Mouse (Mus musculus) thymus, adult 2 months (tissue): ENCODE measurements around the gene Twnk.

Experiments
- CTCF ChIP-seq: fragments of 200-500 bp; IDR thresholded peaks from 2 replicates; pipeline ENCODE4 v1.5.1; 2012; ENCODE audit warnings: mild to moderate bottlenecking, control low read depth, low read length, moderate library complexity, borderline replicate concordance; ENCODE audit not compliant: control insufficient read depth, poor library complexity, insufficient read depth; ENCODE audit errors: extremely low read depth
- POLR2A ChIP-seq: fragments of 200-500 bp; IDR thresholded peaks from 2 replicates; pipeline ENCODE4 v1.6.1; 2012; ENCODE audit warnings: mild to moderate bottlenecking, low read length, control low read depth, moderate library complexity; ENCODE audit not compliant: control insufficient read depth, poor library complexity, insufficient read depth; ENCODE audit errors: extremely low read depth

- TF ChIP-seq CTCF (no peak), POLR2A (no peak)
These were observed 43.3 kb downstream of the Twnk start for GRCm38 (mm10) chr19:45048644-45049365.
